Comparison of ENCODE assay signal across 18 mouse cellular contexts in genomic region chr12:90862632-90863031, GRCm38 (mm10).
"Had no signal": no experiment of that assay in that cellular context is flagged by ENCODE, and none has a peak within 500 bp of the region (broad histone marks: within the 10 kb centered on the region; RNA-seq: fewer than 3 reads in every experiment).

No protein-coding gene starts in this region.

- ATAC-seq: liver, postnatal 0 days; lung, postnatal 0 days; midbrain, embryonic 16.5 days had no signal

- H3K9ac ChIP-seq: liver, embryonic 13.5 days; liver, embryonic 15.5 days; liver, postnatal 0 days; midbrain, embryonic 12.5 days; neural tube, embryonic 12.5 days; stomach, embryonic 15.5 days had no signal

- H3K27me3 ChIP-seq: liver, embryonic 13.5 days; liver, embryonic 15.5 days; megakaryocyte, embryonic 14.5 days; midbrain, embryonic 12.5 days; neural tube, embryonic 12.5 days; stomach, embryonic 15.5 days had no signal

- DNase-seq: liver, embryonic 13.5 days; liver, postnatal 0 days; lung, postnatal 36 days; midbrain, embryonic 14.5 days; right cerebral cortex, postnatal 14 days; thymus, adult 2 months; thymus, postnatal 25 days; thymus, postnatal 4 days had no signal

- H3K4me3 ChIP-seq: liver, embryonic 13.5 days; liver, embryonic 15.5 days; megakaryocyte, embryonic 14.5 days; midbrain, embryonic 12.5 days; neural tube, embryonic 12.5 days; stomach, embryonic 15.5 days had no signal

- H3K4me1 ChIP-seq: liver, embryonic 13.5 days; liver, embryonic 15.5 days; megakaryocyte, embryonic 14.5 days; midbrain, embryonic 12.5 days; neural tube, embryonic 12.5 days; stomach, embryonic 15.5 days had no signal

- H3K9me3 ChIP-seq: liver, embryonic 13.5 days; liver, embryonic 15.5 days; megakaryocyte, embryonic 14.5 days; midbrain, embryonic 12.5 days; neural tube, embryonic 12.5 days; stomach, embryonic 15.5 days had no signal

- H3K36me3 ChIP-seq: liver, embryonic 13.5 days; liver, embryonic 15.5 days; midbrain, embryonic 12.5 days; neural tube, embryonic 12.5 days; stomach, embryonic 15.5 days had no signal

- H3K4me2 ChIP-seq: liver, embryonic 11.5 days; liver, embryonic 13.5 days; liver, embryonic 15.5 days; midbrain, embryonic 12.5 days; neural tube, embryonic 12.5 days; stomach, embryonic 15.5 days had no signal

- H3K27ac ChIP-seq: liver, embryonic 13.5 days; liver, embryonic 15.5 days; macrophage; midbrain, embryonic 12.5 days; neural tube, embryonic 12.5 days; stomach, embryonic 15.5 days; stomach, postnatal 0 days had no signal
